Mouse (Mus musculus) neural tube, embryonic 14.5 days (tissue): Measurements from ENCODE around the gene Amotl1. TPM values are rescaled to one million over a fixed set of nuclear protein-coding genes. Genes with fewer than 3 reads are reported as not detected.

ENCODE experiments used
- ATAC-seq: fragments of 200-750 bp; cut with Nextera tagmentation; 2 replicates; pipeline ENCODE4 v1.8.0; 2017; ENCODE audit warnings: low read depth, mild to moderate bottlenecking, moderate TSS enrichment, moderate library complexity
- H3K27ac ChIP-seq: fragments of 300-500 bp; sonication (generic); 2 replicates; pipeline ENCODE4 v1.5.1; 2014; ENCODE audit warnings: low read depth, mild to moderate bottlenecking, control low read depth, low read length, moderate library complexity, mixed read lengths
- H3K27me3 ChIP-seq: fragments of 300-500 bp; sonication (generic); 2 replicates; pipeline ENCODE4 v1.6.1; 2014; ENCODE audit warnings: low read length; ENCODE audit not compliant: control insufficient read depth, insufficient read depth
- H3K36me3 ChIP-seq: fragments of 300-500 bp; sonication (generic); 2 replicates; pipeline ENCODE4 v1.6.1; 2014; ENCODE audit warnings: low read length, mixed read lengths; ENCODE audit not compliant: control insufficient read depth, insufficient read depth
- H3K4me1 ChIP-seq: fragments of 300-500 bp; sonication (generic); 2 replicates; pipeline ENCODE4 v1.6.1; 2014; ENCODE audit warnings: low read length; ENCODE audit not compliant: control insufficient read depth, insufficient read depth
- H3K4me2 ChIP-seq: fragments of 300-500 bp; sonication (generic); 2 replicates; pipeline ENCODE4 v1.6.1; 2014; ENCODE audit warnings: mild to moderate bottlenecking, low read depth, low read length, control low read depth
- H3K4me3 ChIP-seq: fragments of 300-500 bp; sonication (generic); 2 replicates; pipeline ENCODE4 v1.5.1; 2014; ENCODE audit warnings: low read depth, low read length, control low read depth, mixed read lengths
- H3K9ac ChIP-seq: fragments of 300-500 bp; sonication (generic); replicated peaks from 2 replicates; pipeline ENCODE4 v1.6.1; 2014; ENCODE audit warnings: low read depth, mild to moderate bottlenecking, control low read depth, low read length, mixed read lengths
- H3K9me3 ChIP-seq: fragments of 300-500 bp; sonication (generic); 2 replicates; pipeline ENCODE4 v1.6.1; 2016; ENCODE audit warnings: low read length; ENCODE audit not compliant: control insufficient read depth
- WGBS: fragments of 180-500 bp; shearing (Covaris S2); extraction: QIAGEN DNeasy Blood & Tissue Kit; methylation state at CpG from one replicate; pipeline ENCODE4 v1.1.7; 2014; 5-methylcytosine and 5-hydroxymethylcytosine counted together
- polyA plus RNA-seq: library from polyadenylated mRNA; unstranded; fragments of >200 nt; fragmentation: Nextera tagmentation; extraction: Ambion mirVana; gene quantifications from 2 replicates; pipeline ENCODE4 v1.2.1, GENCODE M21; 2014

Amotl1 gene
- polyA plus RNA-seq, 1 experiment from 2014 or later, result 8.2 TPM

- no peaks in the 10 kb centered on the region for H3K36me3 ChIP-seq
- H3K9ac ChIP-seq, result no peak overlapping the region
- no peaks in the 10 kb centered on the region for H3K4me1 ChIP-seq
- no peaks in the 10 kb centered on the region for H3K9me3 ChIP-seq
- no peaks in the 10 kb centered on the region for H3K27me3 ChIP-seq
- 89% methylated on average over 3 of the region's 3 CpGs for WGBS
- H3K27ac ChIP-seq, result no peak overlapping the region
- no peak overlapping the region for H3K4me3 ChIP-seq
- no peak overlapping the region for H3K4me2 ChIP-seq
- no peak for ATAC-seq
Measured at GRCm38 (mm10) chr9:14646061-14646460, 1.2 kb upstream of the Amotl1 start.

- Histone ChIP-seq H3K36me3 (no peaks in the 10 kb centered on the region), H3K4me2 (no peak overlapping the region), H3K27ac (no peak overlapping the region), H3K9me3 (no peaks in the 10 kb centered on the region), H3K4me1 (no peaks in the 10 kb centered on the region), H3K9ac (no peak overlapping the region), H3K27me3 (no peaks in the 10 kb centered on the region), H3K4me3 (no peak overlapping the region)
- ATAC-seq, result no peak
- 50% methylated on average over 6 of the region's 6 CpGs for WGBS
Measured at GRCm38 (mm10) chr9:14643328-14643727, 1.5 kb downstream of the Amotl1 start.

GRCm38 (mm10) chr9:14642251-14643021 lies 2.4 kb downstream of the Amotl1 start:
- Histone ChIP-seq H3K4me1 (no peaks in the 10 kb centered on the region), H3K36me3 (no peaks in the 10 kb centered on the region), H3K27ac (no peak overlapping the region), H3K4me2 (no peak overlapping the region), H3K4me3 (no peak overlapping the region), H3K9ac (no peak overlapping the region), H3K27me3 (no peaks in the 10 kb centered on the region), H3K9me3 (no peaks in the 10 kb centered on the region)
- ATAC-seq, result peak; percentile 32; the same call in 1 of the 2 replicates
- 26% methylated on average over 5 of the region's 5 CpGs for WGBS

GRCm38 (mm10) chr9:14641310-14642067 lies 3.4 kb downstream of the Amotl1 start:
- no peak overlapping the region for H3K27ac ChIP-seq
- no peaks in the 10 kb centered on the region for H3K4me1 ChIP-seq
- H3K36me3 ChIP-seq, result no peaks in the 10 kb centered on the region
- ATAC-seq, result peak; percentile 28; the same call in 1 of the 2 replicates
- no peaks in the 10 kb centered on the region for H3K27me3 ChIP-seq
- no peaks in the 10 kb centered on the region for H3K9me3 ChIP-seq
- 42% methylated on average over 7 of the region's 7 CpGs for WGBS
- no peak overlapping the region for H3K4me3 ChIP-seq
- no peak overlapping the region for H3K4me2 ChIP-seq
- H3K9ac ChIP-seq, result no peak overlapping the region

- ATAC-seq, result no peak
- 79% methylated on average over 3 of the region's 3 CpGs for WGBS
- Histone ChIP-seq H3K27me3 (no peaks in the 10 kb centered on the region), H3K9me3 (no peaks in the 10 kb centered on the region), H3K9ac (no peak overlapping the region), H3K4me2 (no peak overlapping the region), H3K4me1 (peaks cover 3% of the 10 kb centered on the region; the same call in 1 of the 2 replicates), H3K4me3 (no peak overlapping the region), H3K36me3 (no peaks in the 10 kb centered on the region), H3K27ac (no peak overlapping the region)
Measured at GRCm38 (mm10) chr9:14636244-14636643, 8.6 kb downstream of the Amotl1 start.

DNA sequence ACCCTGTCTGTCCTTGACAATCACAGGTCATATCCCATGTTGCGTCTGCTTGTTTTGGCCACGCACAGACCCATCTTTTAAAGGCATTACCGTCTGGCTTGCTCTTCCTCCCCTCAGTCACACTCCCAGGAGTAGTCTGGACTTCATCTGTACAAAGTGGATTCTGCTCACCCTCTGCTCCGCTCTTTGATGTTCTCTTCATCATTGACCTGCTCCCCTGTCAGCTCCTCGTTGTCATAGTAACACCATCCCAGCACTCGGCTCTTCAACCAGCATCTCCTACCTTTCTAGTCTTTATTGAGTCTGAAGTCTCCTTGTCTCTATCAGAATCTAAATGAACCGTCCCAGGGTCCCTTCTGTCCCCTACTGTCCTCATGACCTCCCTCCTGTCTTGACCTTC lies 9.3 kb downstream of the Amotl1 start:
- Histone ChIP-seq H3K4me2 (no peak overlapping the region), H3K9ac (no peak overlapping the region), H3K27me3 (no peaks in the 10 kb centered on the region), H3K9me3 (no peaks in the 10 kb centered on the region), H3K4me3 (no peak overlapping the region), H3K4me1 (peaks cover 3% of the 10 kb centered on the region; the same call in 1 of the 2 replicates), H3K27ac (no peak overlapping the region), H3K36me3 (no peaks in the 10 kb centered on the region)
- no peak for ATAC-seq
- 68% methylated on average over 7 of the region's 7 CpGs for WGBS

- WGBS, result 11% methylated on average over 15 of the region's 15 CpGs
- H3K27me3 ChIP-seq, result no peaks in the 10 kb centered on the region
- peak overlapping the region; percentile 36 for H3K4me2 ChIP-seq
- ATAC-seq, result peak; percentile 93
- H3K9me3 ChIP-seq, result no peaks in the 10 kb centered on the region
- H3K9ac ChIP-seq, result no peak overlapping the region
- H3K4me1 ChIP-seq, result peaks cover 3% of the 10 kb centered on the region; the same call in 1 of the 2 replicates
- H3K27ac ChIP-seq, result no peak overlapping the region
- no peak overlapping the region for H3K4me3 ChIP-seq
- no peaks in the 10 kb centered on the region for H3K36me3 ChIP-seq
Measured at GRCm38 (mm10) chr9:14634155-14634554, 10.7 kb downstream of the Amotl1 start.

- Histone ChIP-seq H3K27ac (no peak overlapping the region), H3K27me3 (no peaks in the 10 kb centered on the region), H3K9me3 (no peaks in the 10 kb centered on the region), H3K9ac (no peak overlapping the region), H3K36me3 (no peaks in the 10 kb centered on the region), H3K4me2 (no peak overlapping the region), H3K4me1 (peaks cover 3% of the 10 kb centered on the region; the same call in 1 of the 2 replicates), H3K4me3 (no peak overlapping the region)
- 0 out of 2 replicates have a peak, but pooled peaks have one; percentile 39 for ATAC-seq
- 41% methylated on average over 10 of the region's 10 CpGs for WGBS
Measured at GRCm38 (mm10) chr9:14632365-14633163, 12.3 kb downstream of the Amotl1 start.
